Mouse (Mus musculus) B cell, adult 62 days (primary cell): Measurements from ENCODE around the gene Ppm1h. TPM values are rescaled to one million over a fixed set of nuclear protein-coding genes. Genes with fewer than 3 reads are reported as not detected.

ENCODE experiments used
- total RNA-seq: library from RNA; stranded (reverse); gene quantifications from 4 replicates; pipeline ENCODE4 v1.2.4, GENCODE M21; 2023

Gene Ppm1h
- total RNA-seq, result 0.56 to 1.8 TPM (median 1.1 TPM) in 4 replicates

GRCm38 (mm10) chr10:122678541-122679436 lies at the start of gene Ppm1h:
Ppm1h (plus strand) TSS chr10:122678762.

Other genes starting within 250 kb of the Ppm1h start
- gene Avpr1a, start 230.3 kb upstream of the Ppm1h start, total RNA-seq, result not detected in 4 replicates